Mouse (Mus musculus) limb, embryonic 12.5 days (tissue): Measurements from ENCODE around the gene Hoxd8. TPM values are rescaled to one million over a fixed set of nuclear protein-coding genes. Genes with fewer than 3 reads are reported as not detected.

Experiments
- ATAC-seq: fragments of 200-750 bp; cut with Nextera tagmentation; 2 replicates; pipeline ENCODE4 v1.8.0; 2017; ENCODE audit warnings: low read depth, moderate TSS enrichment; ENCODE audit not compliant: insufficient number of reproducible peaks, insufficient read depth, low FRiP score, low TSS enrichment
- H3K27ac ChIP-seq: fragments of 300-500 bp; sonication (generic); 2 replicates; pipeline ENCODE4 v1.5.1; 2016; ENCODE audit warnings: mild to moderate bottlenecking, moderate library complexity
- H3K27me3 ChIP-seq: fragments of 300-500 bp; sonication (generic); 2 replicates; pipeline ENCODE4 v1.6.1; 2016; ENCODE audit warnings: mild to moderate bottlenecking, moderate library complexity
- H3K36me3 ChIP-seq: fragments of 300-500 bp; sonication (generic); 2 replicates; pipeline ENCODE4 v1.6.1; 2016; ENCODE audit warnings: mild to moderate bottlenecking, moderate library complexity
- H3K4me1 ChIP-seq: fragments of 300-500 bp; sonication (generic); replicated peaks from 2 replicates; pipeline ENCODE4 v1.6.1; 2016
- H3K4me2 ChIP-seq: fragments of 300-500 bp; sonication (generic); 2 replicates; pipeline ENCODE4 v1.6.1; 2016; ENCODE audit warnings: mild to moderate bottlenecking, moderate library complexity
- H3K4me3 ChIP-seq: fragments of 300-500 bp; sonication (generic); replicated peaks from 2 replicates; pipeline ENCODE4 v1.5.1; 2016; ENCODE audit warnings: mild to moderate bottlenecking
- H3K9ac ChIP-seq: fragments of 300-500 bp; sonication (generic); replicated peaks from 2 replicates; pipeline ENCODE4 v1.6.1; 2016; ENCODE audit warnings: mild to moderate bottlenecking, moderate library complexity
- H3K9me3 ChIP-seq: fragments of 300-500 bp; sonication (generic); 2 replicates; pipeline ENCODE4 v1.6.1; 2016; ENCODE audit warnings: mild to moderate bottlenecking, moderate library complexity
- WGBS: fragments of 180-500 bp; shearing (Covaris S2); methylation state at CpG from one replicate; pipeline ENCODE4 v1.1.7; 2016; 5-methylcytosine and 5-hydroxymethylcytosine counted together
- polyA plus RNA-seq: library from polyadenylated mRNA; unstranded; fragments of >200 nt; fragmentation: Nextera tagmentation; extraction: Ambion mirVana; gene quantifications from 2 replicates; pipeline ENCODE4 v1.2.1, GENCODE M21; 2016

Hoxd8 gene
- polyA plus RNA-seq, 1 experiment from 2014 or later: 7.5 TPM

- Histone ChIP-seq H3K27me3 (peaks cover 84% of the 10 kb centered on the region), H3K4me3 (no peak overlapping the region), H3K36me3 (no peaks in the 10 kb centered on the region), H3K9ac (no peak overlapping the region), H3K4me1 (peaks cover 37% of the 10 kb centered on the region), H3K27ac (no peak overlapping the region), H3K4me2 (peak overlapping the region; percentile 16; the same call in 1 of the 2 replicates), H3K9me3 (no peaks in the 10 kb centered on the region)
- WGBS: 10% methylated on average over 5 of the region's 5 CpGs
- ATAC-seq: no peak
Observed at GRCm38 (mm10) chr2:74709465-74710419, 5.3 kb downstream of the Hoxd8 start.

GRCm38 (mm10) chr2:74710929-74711543 is 6.6 kb downstream of the Hoxd8 start:
- no peaks in the 10 kb centered on the region for H3K9me3 ChIP-seq
- WGBS: 2% methylated on average over 16 of the region's 16 CpGs
- peak overlapping the region; percentile 55 for H3K4me3 ChIP-seq
- peaks cover 47% of the 10 kb centered on the region for H3K4me1 ChIP-seq
- H3K9ac ChIP-seq: peak overlapping the region; percentile 60; the same call in 1 of the 2 replicates
- ATAC-seq: no peak
- H3K27ac ChIP-seq: no peak overlapping the region
- H3K27me3 ChIP-seq: peaks cover 86% of the 10 kb centered on the region
- no peaks in the 10 kb centered on the region for H3K36me3 ChIP-seq
- peak overlapping the region; percentile 75 for H3K4me2 ChIP-seq

DNA sequence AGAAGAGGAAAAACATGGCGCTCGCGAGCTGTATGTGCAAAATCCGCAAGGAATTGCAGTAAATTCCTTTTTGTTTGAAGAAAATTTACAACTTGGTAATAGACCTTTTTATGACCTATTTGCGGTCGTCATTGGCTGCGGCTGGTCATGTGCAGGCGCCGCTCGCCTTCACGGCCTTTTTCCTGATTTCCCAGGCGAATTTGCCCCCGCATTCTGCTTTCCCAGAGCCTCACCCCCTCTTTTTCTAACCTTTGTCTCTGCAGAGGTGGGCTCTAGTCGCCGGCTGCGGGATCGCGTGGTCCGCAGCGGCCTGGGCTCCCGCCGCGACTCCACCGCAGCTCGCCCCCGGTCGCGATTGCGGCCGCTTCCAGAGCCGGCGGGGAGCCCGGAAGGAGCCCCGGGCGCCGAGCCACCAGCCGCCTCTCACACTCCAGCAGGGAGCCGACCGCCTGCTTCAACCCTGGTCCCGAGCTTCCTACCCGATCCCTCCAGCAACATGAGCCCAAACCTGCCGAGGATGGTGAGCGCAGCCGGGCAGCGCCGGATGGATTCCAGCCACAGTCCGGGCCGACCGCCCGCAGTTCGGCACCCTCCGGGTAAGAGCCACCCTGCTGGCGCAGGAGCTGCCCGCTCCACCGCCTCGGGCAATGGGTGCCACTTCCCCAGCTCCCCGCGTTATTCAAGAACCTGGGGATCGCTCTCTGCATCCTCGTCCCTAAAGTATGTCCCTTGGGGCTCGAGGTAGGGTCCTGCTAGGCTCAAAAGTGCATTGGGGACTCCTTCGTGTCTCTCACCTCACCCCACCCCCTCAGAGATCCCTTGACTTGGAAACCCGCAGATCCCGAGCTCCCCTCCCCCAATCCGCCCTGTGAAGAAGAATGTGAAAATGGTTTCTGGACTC is 7.6 kb downstream of the Hoxd8 start, which contains the start of the genes Hoxd3 and Hoxd4:
TSS of gene Hoxd3 (plus strand) at position 207 of the 901 bp plus-strand sequence.
TSS of gene Hoxd4 (plus strand) at position 209 of the 901 bp plus-strand sequence.
- Histone ChIP-seq H3K4me1 (peaks cover 50% of the 10 kb centered on the region), H3K9me3 (no peaks in the 10 kb centered on the region), H3K36me3 (no peaks in the 10 kb centered on the region), H3K27ac (peak within 1 kb of the TSS; percentile 79), H3K4me2 (peak within 1 kb of the TSS; percentile 75), H3K27me3 (peaks cover 85% of the 10 kb centered on the region), H3K4me3 (peak within 1 kb of the TSS; percentile 55), H3K9ac (peak within 1 kb of the TSS; percentile 60)
- under 1% methylated on average over 65 of the region's 65 CpGs for whole genome bisulfite sequencing
- ATAC-seq: peak; percentile 53

DNA sequence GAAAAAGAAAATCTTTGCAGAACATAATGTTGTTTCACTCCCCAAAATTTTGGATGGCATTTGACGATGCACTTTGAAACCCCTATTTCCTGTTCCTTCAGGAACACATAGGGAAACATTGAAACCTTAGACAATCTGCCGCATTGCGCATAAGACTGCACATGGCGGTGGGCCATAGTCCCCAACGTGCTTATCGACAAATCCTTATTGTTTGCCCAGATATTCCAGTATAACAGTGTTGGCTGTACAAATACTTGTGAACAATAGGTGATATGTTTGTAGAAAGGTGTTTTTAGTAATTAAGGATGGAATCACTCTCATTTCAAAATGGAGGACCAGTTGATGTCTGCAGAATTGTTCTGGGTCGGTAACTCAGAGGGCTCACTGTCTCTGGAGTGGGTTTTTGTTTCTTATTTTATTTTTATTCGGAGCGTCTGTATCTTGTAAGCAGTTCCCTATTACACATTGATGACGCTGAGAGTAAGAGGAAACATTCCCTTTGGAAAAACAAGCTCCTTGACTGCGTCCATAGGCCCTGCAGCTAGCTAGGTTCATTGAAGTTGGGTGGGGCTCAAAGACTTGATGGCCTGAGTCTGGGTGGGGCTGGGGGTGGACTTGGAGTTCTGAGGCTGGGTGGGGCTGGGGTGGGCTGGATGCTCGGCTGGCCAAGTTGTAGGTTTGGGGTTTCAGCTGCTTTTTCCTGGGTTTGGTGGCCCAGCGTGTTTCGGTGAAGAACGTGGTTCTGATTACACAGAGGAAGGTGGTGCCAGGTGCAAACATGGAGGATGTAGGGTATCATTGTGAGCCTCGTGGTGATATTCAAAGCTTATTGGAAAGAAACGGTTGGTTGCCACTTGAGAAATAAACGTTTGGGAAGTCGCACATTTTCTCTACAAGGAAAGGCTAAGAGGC is 9.1 kb downstream of the Hoxd8 start:
- H3K4me3 ChIP-seq: peak overlapping the region; percentile 55

GRCm38 (mm10) chr2:74714156-74714789 is 9.9 kb downstream of the Hoxd8 start:
- Histone ChIP-seq H3K27ac (0 out of 2 replicates have a peak overlapping the region, but pooled peaks have one; percentile 35), H3K4me2 (peak overlapping the region; percentile 75)
- 2% methylated on average over 18 of the region's 18 CpGs for WGBS

More for the DNA sequence above, 9.1 kb downstream of the Hoxd8 start:
- Histone ChIP-seq H3K27me3 (peaks cover 84% of the 10 kb centered on the region), H3K27ac (no peak overlapping the region), H3K9ac (no peak overlapping the region), H3K36me3 (no peaks in the 10 kb centered on the region), H3K9me3 (no peaks in the 10 kb centered on the region), H3K4me2 (peak overlapping the region; percentile 75), H3K4me1 (peaks cover 48% of the 10 kb centered on the region)
- ATAC-seq: no peak
- 2% methylated on average over 19 of the region's 19 CpGs for WGBS

DNA sequence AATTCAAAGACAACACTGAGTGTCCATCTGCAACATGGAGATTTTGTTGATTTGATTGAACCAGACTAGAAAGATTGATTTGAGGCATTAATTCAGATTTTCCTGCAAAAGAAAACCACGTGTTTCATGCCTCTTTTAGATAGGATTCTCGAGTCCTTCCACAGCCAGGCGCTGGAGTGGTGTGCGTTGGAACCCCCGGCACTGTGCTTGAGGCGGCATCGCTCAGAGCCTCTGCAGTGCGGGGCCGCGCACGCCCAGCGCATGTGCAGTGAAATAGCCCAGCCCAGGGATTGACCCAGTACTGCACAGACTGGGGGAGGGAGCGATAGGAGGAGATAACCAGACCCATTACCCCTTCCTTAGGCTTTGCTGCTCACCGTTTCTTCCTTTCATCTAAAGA is 10.5 kb downstream of the Hoxd8 start:
- H3K9me3 ChIP-seq: no peaks in the 10 kb centered on the region
- no peak for ATAC-seq
- no peak overlapping the region; the same call in 1 of the 2 replicates for H3K9ac ChIP-seq
- WGBS: 2% methylated on average over 14 of the region's 14 CpGs
- peaks cover 83% of the 10 kb centered on the region for H3K27me3 ChIP-seq
- H3K4me1 ChIP-seq: peaks cover 43% of the 10 kb centered on the region
- H3K4me2 ChIP-seq: peak overlapping the region; percentile 75
- H3K4me3 ChIP-seq: peak overlapping the region; percentile 55
- H3K27ac ChIP-seq: no peak overlapping the region
- no peaks in the 10 kb centered on the region for H3K36me3 ChIP-seq

More at GRCm38 (mm10) chr2:74714156-74714789, 9.9 kb downstream of the Hoxd8 start:
- Histone ChIP-seq H3K27me3 (peaks cover 83% of the 10 kb centered on the region), H3K4me1 (peaks cover 43% of the 10 kb centered on the region), H3K4me3 (peak overlapping the region; percentile 55), H3K9me3 (no peaks in the 10 kb centered on the region), H3K36me3 (no peaks in the 10 kb centered on the region), H3K9ac (no peak overlapping the region; the same call in 1 of the 2 replicates)
- no peak for ATAC-seq

DNA sequence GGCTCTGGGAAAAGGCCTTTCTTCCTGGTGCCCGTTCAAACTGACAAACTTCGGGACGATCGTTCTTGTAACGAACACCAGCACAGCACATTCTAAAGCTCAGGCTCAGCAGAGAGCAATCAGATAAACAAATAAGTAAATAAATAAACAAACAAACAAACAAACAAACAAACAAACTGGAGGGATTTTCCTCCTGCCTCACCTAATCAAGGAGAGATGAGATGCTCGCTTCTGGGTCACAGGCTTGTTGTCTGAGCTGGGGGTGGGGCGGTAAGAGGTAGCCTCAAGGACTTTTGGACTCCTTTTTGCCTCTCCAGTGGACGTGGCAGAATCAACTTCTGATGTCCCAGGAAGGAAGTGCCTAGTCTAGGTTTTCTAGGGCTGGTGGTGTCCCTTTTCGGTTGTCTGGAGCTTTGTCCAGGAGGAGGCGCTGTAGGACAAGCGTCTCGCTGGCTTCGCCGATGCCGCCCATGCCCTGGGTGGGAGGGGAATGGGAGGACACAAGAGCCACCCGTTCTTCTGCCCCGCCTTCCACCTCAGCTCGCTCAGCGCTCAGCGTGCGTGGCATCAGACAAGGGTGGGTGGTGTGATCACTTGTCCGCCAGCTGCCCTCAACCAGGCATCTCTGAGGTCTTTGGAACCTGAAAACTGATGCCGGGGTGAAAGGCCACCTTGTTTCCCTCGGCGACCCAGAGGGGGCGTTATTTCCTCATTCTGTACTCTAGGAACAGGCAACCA is 11.3 kb downstream of the Hoxd8 start:
- 2% methylated on average over 26 of the region's 26 CpGs for WGBS
- Histone ChIP-seq H3K4me1 (peaks cover 43% of the 10 kb centered on the region), H3K9ac (no peak overlapping the region), H3K9me3 (no peaks in the 10 kb centered on the region), H3K27me3 (peaks cover 83% of the 10 kb centered on the region), H3K36me3 (no peaks in the 10 kb centered on the region), H3K4me3 (peak overlapping the region; percentile 22), H3K4me2 (peak overlapping the region; percentile 75), H3K27ac (no peak overlapping the region)
- 0 out of 2 replicates have a peak, but pooled peaks have one; percentile 53 for ATAC-seq

DNA sequence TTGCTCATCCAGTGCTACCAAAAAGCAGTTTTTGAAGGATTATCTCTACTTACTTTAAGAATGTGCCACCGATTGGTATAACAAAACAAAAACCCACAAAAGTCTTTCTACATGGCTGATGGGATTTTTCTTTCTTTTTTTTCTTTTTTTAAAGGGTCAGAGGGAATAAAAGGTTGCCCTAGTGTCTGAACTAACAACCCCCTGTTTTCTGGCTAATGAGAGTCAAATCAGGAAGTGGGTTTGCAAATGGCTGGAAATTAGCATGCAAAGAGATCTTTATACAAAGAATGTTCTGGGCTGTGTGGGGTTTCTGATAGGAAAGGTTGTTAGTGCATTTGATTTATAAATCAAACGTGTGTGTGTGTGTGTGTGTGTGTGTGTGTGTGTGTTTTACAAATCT is 16.0 kb downstream of the Hoxd8 start:
- peaks cover 36% of the 10 kb centered on the region for H3K4me1 ChIP-seq
- no peaks in the 10 kb centered on the region for H3K9me3 ChIP-seq
- H3K4me2 ChIP-seq: no peak overlapping the region
- peaks cover 87% of the 10 kb centered on the region for H3K27me3 ChIP-seq
- ATAC-seq: no peak
- H3K27ac ChIP-seq: no peak overlapping the region
- no peaks in the 10 kb centered on the region for H3K36me3 ChIP-seq
- H3K4me3 ChIP-seq: no peak overlapping the region
- WGBS: 11% methylated on average over 2 of the region's 2 CpGs
- H3K9ac ChIP-seq: no peak overlapping the region

- Histone ChIP-seq H3K4me2 (no peak overlapping the region), H3K36me3 (no peaks in the 10 kb centered on the region), H3K9me3 (no peaks in the 10 kb centered on the region), H3K27ac (no peak overlapping the region), H3K27me3 (peaks cover 90% of the 10 kb centered on the region), H3K9ac (no peak overlapping the region), H3K4me1 (peaks cover 30% of the 10 kb centered on the region), H3K4me3 (no peak overlapping the region)
- WGBS: 5% methylated on average over 5 of the region's 5 CpGs
- no peak for ATAC-seq
Observed at GRCm38 (mm10) chr2:74720955-74721491, 16.6 kb downstream of the Hoxd8 start.
